ENCODE assay signal across 29 mouse cellular contexts in the genomic region with DNA sequence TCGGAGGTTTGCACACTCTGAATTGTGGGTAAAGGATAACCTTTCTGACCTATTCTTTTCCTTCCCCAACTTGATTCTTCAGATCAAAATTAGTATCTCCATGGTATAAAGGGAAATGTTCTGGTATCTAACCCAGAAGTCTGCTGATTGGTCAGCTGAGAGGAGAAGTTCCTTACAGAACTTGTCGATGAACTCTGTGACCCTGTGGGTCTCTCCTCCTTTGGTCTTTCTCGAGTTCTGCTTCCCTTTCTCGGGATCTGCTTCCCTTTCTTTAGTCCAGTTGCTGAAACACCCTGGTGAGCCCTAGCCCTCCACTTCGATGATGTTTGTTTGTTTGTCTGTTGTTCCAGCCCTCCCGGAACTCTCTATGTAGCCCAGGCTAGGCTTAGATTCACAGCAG. TPM values are rescaled to one million over a fixed set of nuclear protein-coding genes. Genes with fewer than 3 reads are reported as not detected.
DNase-seq lines count a peak whose midpoint lies in the region; ATAC-seq lines count a peak whose summit lies in the region.
"Had no signal": no experiment of that assay in that cellular context is flagged by ENCODE, and none has a peak within 500 bp of the region (broad histone marks: within the 10 kb centered on the region; RNA-seq: fewer than 3 reads in every experiment).

No protein-coding gene starts in this region.

- H3K4me1 ChIP-seq in heart, embryonic 11.5 days (ENCODE audit: control insufficient read depth, insufficient read depth, low read length), result no peaks in the 10 kb centered on the region
- H3K4me1 ChIP-seq in hindbrain, embryonic 10.5 days (replicated peaks), result no peaks in the 10 kb centered on the region
- H3K4me1 ChIP-seq: embryonic facial prominence, embryonic 10.5 days; forebrain, embryonic 15.5 days; liver, embryonic 13.5 days; lung, embryonic 15.5 days; midbrain, embryonic 15.5 days; neural tube, embryonic 15.5 days had no signal

- no peak overlapping the region for H3K9ac ChIP-seq in heart, embryonic 11.5 days (ENCODE audit: low read depth, low read length)
- H3K9ac ChIP-seq: forebrain, embryonic 15.5 days; liver, embryonic 13.5 days; lung, embryonic 15.5 days; midbrain, embryonic 15.5 days; neural tube, embryonic 15.5 days had no signal

- H3K27ac ChIP-seq in heart, embryonic 11.5 days (ENCODE audit: low read depth, low read length), result no peak overlapping the region
- H3K27ac ChIP-seq in hindbrain, embryonic 10.5 days, result no peak overlapping the region
- H3K27ac ChIP-seq: embryonic facial prominence, embryonic 10.5 days; forebrain, embryonic 15.5 days; heart, adult 2 months; hindbrain, postnatal 0 days; liver, embryonic 13.5 days; lung, embryonic 15.5 days; midbrain, embryonic 15.5 days; neural tube, embryonic 15.5 days; stomach, postnatal 0 days had no signal

- H3K27me3 ChIP-seq in heart, embryonic 11.5 days (ENCODE audit: control insufficient read depth, insufficient read depth, low read length), result no peaks in the 10 kb centered on the region
- no peaks in the 10 kb centered on the region for H3K27me3 ChIP-seq in hindbrain, embryonic 10.5 days (ENCODE audit: insufficient read depth, poor library complexity, severe bottlenecking)
- H3K27me3 ChIP-seq: forebrain, embryonic 15.5 days; liver, embryonic 13.5 days; lung, embryonic 15.5 days; midbrain, embryonic 15.5 days; neural tube, embryonic 15.5 days had no signal

- no peak overlapping the region for H3K4me2 ChIP-seq in heart, embryonic 11.5 days
- H3K4me2 ChIP-seq: forebrain, embryonic 15.5 days; liver, embryonic 13.5 days; lung, embryonic 15.5 days; midbrain, embryonic 15.5 days; neural tube, embryonic 15.5 days had no signal

- peak; percentile 94 for DNase-seq in heart, adult 11 months
- DNase-seq in layer of hippocampus, adult 9-11 months, result peak; percentile 18
- no peak for DNase-seq in layer of hippocampus, adult 8-10 months (ENCODE audit: low spot score in 2 of 2)
- DNase-seq in spleen, postnatal 36 days (ENCODE audit: low spot score in 2 of 2), result peak; percentile 16 to 22
- DNase-seq in spleen, postnatal 10 days (ENCODE audit: low spot score in 2 of 2), result no peak
- no peak for DNase-seq in hindbrain, embryonic 10.5 days (ENCODE audit: low spot score)
- no peak for DNase-seq in natural killer cell, adult 2 months (ENCODE audit: low spot score in 2 of 2)
- DNase-seq: adrenal gland, postnatal 10 days; cerebellum, adult 9-10 months; kidney, adult 11 months; kidney, postnatal 10 days; layer of hippocampus, postnatal 36 days; liver, embryonic 13.5 days; right cerebral cortex, adult 18-20 months; right cerebral cortex, postnatal 4 days had no signal

- H3K9me3 ChIP-seq in heart, embryonic 11.5 days (replicated peaks; ENCODE audit: control insufficient read depth, low read length), result no peaks in the 10 kb centered on the region
- no peaks in the 10 kb centered on the region for H3K9me3 ChIP-seq in hindbrain, embryonic 10.5 days
- H3K9me3 ChIP-seq: embryonic facial prominence, embryonic 10.5 days; forebrain, embryonic 15.5 days; liver, embryonic 13.5 days; lung, embryonic 15.5 days; midbrain, embryonic 15.5 days; neural tube, embryonic 15.5 days had no signal

- 69% methylated on average over 6 of the region's 6 CpGs for WGBS in heart, embryonic 11.5 days (ENCODE audit: insufficient replicate concordance)
- WGBS in hindbrain, embryonic 10.5 days, result 74% methylated on average over 6 of the region's 6 CpGs

- no peak for ATAC-seq in heart, embryonic 11.5 days (replicated peaks; ENCODE audit: insufficient number of reproducible peaks, low FRiP score, low TSS enrichment)
- ATAC-seq: forebrain, embryonic 15.5 days; hindbrain, postnatal 0 days; midbrain, embryonic 15.5 days had no signal

- H3K36me3 ChIP-seq in heart, embryonic 11.5 days (ENCODE audit: control insufficient read depth, insufficient read depth, low read length), result no peaks in the 10 kb centered on the region
- no peaks in the 10 kb centered on the region for H3K36me3 ChIP-seq in hindbrain, embryonic 10.5 days
- H3K36me3 ChIP-seq: embryonic facial prominence, embryonic 10.5 days; forebrain, embryonic 15.5 days; liver, embryonic 13.5 days; lung, embryonic 15.5 days; midbrain, embryonic 15.5 days; neural tube, embryonic 15.5 days had no signal

- H3K4me3 ChIP-seq in heart, embryonic 11.5 days (ENCODE audit: low read depth, low read length), result no peak overlapping the region
- no peak overlapping the region for H3K4me3 ChIP-seq in hindbrain, embryonic 10.5 days
- H3K4me3 ChIP-seq: embryonic facial prominence, embryonic 10.5 days; forebrain, embryonic 15.5 days; heart, adult 2 months; liver, embryonic 13.5 days; lung, embryonic 15.5 days; midbrain, embryonic 15.5 days; neural tube, embryonic 15.5 days had no signal

RNA-seq across cellular contexts. Expression of a gene that starts 22.4 kb away (rescaled TPM):
- polyA plus RNA-seq in heart, embryonic 11.5 days (2014; fragmentation: Nextera tagmentation; extraction: Ambion mirVana), result not detected in 2 replicates
- not detected for total RNA-seq in layer of hippocampus, adult 8-10 months (2022)
- not detected in 2 replicates for polyA plus RNA-seq in hindbrain, embryonic 10.5 days (2016; fragmentation: Nextera tagmentation; extraction: Ambion mirVana)
- total RNA-seq: gastrocnemius, adult 8-10 months; hindbrain, postnatal 0 days; layer of hippocampus, adult 18-20 months; layer of hippocampus, postnatal 36 days; left cerebral cortex, postnatal 10 days had no signal
- polyA plus RNA-seq: embryonic facial prominence, embryonic 10.5 days; forebrain, embryonic 15.5 days; hindbrain, embryonic 11.5 days; hindbrain, postnatal 0 days; limb, embryonic 11.5 days; liver, embryonic 13.5 days; lung, embryonic 15.5 days; midbrain, embryonic 15.5 days; neural tube, embryonic 15.5 days; stomach, postnatal 0 days had no signal

RNA-seq across cellular contexts. Expression of a gene that starts 55.6 kb away (rescaled TPM):
- 36.1 and 47.0 TPM in 2 replicates for polyA plus RNA-seq in heart, embryonic 11.5 days (2014; fragmentation: Nextera tagmentation; extraction: Ambion mirVana)
- 10 to 100 TPM; 50.7 to 64.1 (median 56.9) TPM for total RNA-seq in layer of hippocampus, adult 8-10 months (2022)
- polyA plus RNA-seq in hindbrain, embryonic 10.5 days (2016; fragmentation: Nextera tagmentation; extraction: Ambion mirVana), result 45.0 and 54.9 TPM in 2 replicates

Comparison
In these comparisons a context has a peak if more than half of its experiments do, and no peak if none do; other contexts are left out.
1. DNase-seq: peak in heart, adult 11 months (single experiment), layer of hippocampus, adult 9-11 months (single experiment) and spleen, postnatal 36 days (2 of 2); none in layer of hippocampus, adult 8-10 months (0 of 2), spleen, postnatal 10 days (0 of 2), hindbrain, embryonic 10.5 days (single experiment) and natural killer cell, adult 2 months (0 of 2).